Comparison of ENCODE assay signal across 18 mouse cellular contexts in genomic region chr9:40413601-40414000, GRCm38 (mm10).
A peak's percentile ranks its signal among the peaks of the same experiment; 100 is the strongest.
DNase-seq lines count a peak whose midpoint lies in the region; ATAC-seq and TF ChIP-seq lines count a peak whose summit lies in the region.
"Had no signal": no experiment of that assay in that cellular context is flagged by ENCODE, and none has a peak within 500 bp of the region (broad histone marks: within the 10 kb centered on the region; RNA-seq: fewer than 3 reads in every experiment).

No protein-coding gene starts in this region.

- DNase-seq in cerebellum, adult 9-10 months = peak; percentile 30
- no peak for DNase-seq in cerebellum, postnatal 36 days
- no peak for DNase-seq in stomach, postnatal 0 days (ENCODE audit: low spot score)
- DNase-seq in ES-CJ7 (ENCODE audit: low read depth, low spot score) (peak; percentile 36), ZHBTc4 (ENCODE audit: low read depth, low spot score) (peak; percentile 74)
- DNase-seq in left cerebral cortex, adult 8-10 months (ENCODE audit: low spot score in 2 of 2) = no peak
- DNase-seq: adrenal gland, postnatal 25 days had no signal

- TF ChIP-seq EP300 in stomach, postnatal 0 days (optimal IDR thresholded peaks at IDR 0.05) = no peak

- H3K27ac ChIP-seq in stomach, embryonic 16.5 days (ENCODE audit: low read length) = no peak overlapping the region
- H3K27ac ChIP-seq in stomach, postnatal 0 days (replicated peaks) = no peak overlapping the region
- no peak overlapping the region for H3K27ac ChIP-seq in intestine, embryonic 16.5 days (ENCODE audit: low read length)
- H3K27ac ChIP-seq: embryonic facial prominence, embryonic 13.5 days; forebrain, embryonic 12.5 days; forebrain, embryonic 15.5 days; heart, embryonic 15.5 days; intestine, embryonic 15.5 days had no signal

- ATAC-seq in stomach, embryonic 16.5 days (ENCODE audit: insufficient read depth, low FRiP score) = peak; percentile 26; the same call in 1 of the 2 replicates
- no peak for ATAC-seq in stomach, postnatal 0 days (ENCODE audit: low FRiP score, low TSS enrichment)
- ATAC-seq in intestine, embryonic 16.5 days = no peak

- H3K27me3 ChIP-seq in stomach, embryonic 16.5 days (ENCODE audit: control insufficient read depth, insufficient read depth, low read length) = no peaks in the 10 kb centered on the region
- no peaks in the 10 kb centered on the region for H3K27me3 ChIP-seq in stomach, postnatal 0 days (ENCODE audit: control insufficient read depth, insufficient read depth, low read length)
- H3K27me3 ChIP-seq in intestine, embryonic 16.5 days (replicated peaks; ENCODE audit: control insufficient read depth, insufficient read depth, low read length) = no peaks in the 10 kb centered on the region
- H3K27me3 ChIP-seq: embryonic facial prominence, embryonic 13.5 days; forebrain, embryonic 12.5 days; forebrain, embryonic 15.5 days; heart, embryonic 12.5 days; heart, embryonic 15.5 days; hindbrain, embryonic 13.5 days; intestine, embryonic 15.5 days had no signal

- 75% methylated on average over 4 of the region's 4 CpGs for WGBS in stomach, embryonic 16.5 days
- 89% methylated on average over 4 of the region's 4 CpGs for WGBS in stomach, postnatal 0 days
- WGBS in intestine, embryonic 16.5 days = 83% methylated on average over 4 of the region's 4 CpGs

- H3K9ac ChIP-seq in stomach, embryonic 16.5 days (ENCODE audit: low read length) = no peak overlapping the region
- H3K9ac ChIP-seq in stomach, postnatal 0 days (ENCODE audit: low read length) = no peak overlapping the region
- no peak overlapping the region for H3K9ac ChIP-seq in intestine, embryonic 16.5 days (ENCODE audit: low read depth, low read length)
- H3K9ac ChIP-seq: forebrain, embryonic 12.5 days; heart, embryonic 12.5 days; heart, embryonic 15.5 days had no signal

- H3K36me3 ChIP-seq in stomach, embryonic 16.5 days (ENCODE audit: control insufficient read depth, insufficient read depth, low read length) = no peaks in the 10 kb centered on the region
- H3K36me3 ChIP-seq in stomach, postnatal 0 days (ENCODE audit: control insufficient read depth, insufficient read depth, low read length) = no peaks in the 10 kb centered on the region
- no peaks in the 10 kb centered on the region for H3K36me3 ChIP-seq in intestine, embryonic 16.5 days (ENCODE audit: control insufficient read depth, insufficient read depth, low read length)
- H3K36me3 ChIP-seq: embryonic facial prominence, embryonic 10.5 days; embryonic facial prominence, embryonic 13.5 days; forebrain, embryonic 12.5 days; forebrain, embryonic 15.5 days; heart, embryonic 12.5 days; heart, embryonic 15.5 days; hindbrain, embryonic 10.5 days; hindbrain, embryonic 13.5 days; intestine, embryonic 15.5 days had no signal

- H3K4me3 ChIP-seq in stomach, embryonic 16.5 days (replicated peaks; ENCODE audit: low read length) = no peak overlapping the region
- no peak overlapping the region for H3K4me3 ChIP-seq in stomach, postnatal 0 days (ENCODE audit: low read depth, low read length)
- no peak overlapping the region for H3K4me3 ChIP-seq in intestine, embryonic 16.5 days (ENCODE audit: low read length)

- H3K4me1 ChIP-seq in stomach, embryonic 16.5 days (ENCODE audit: control insufficient read depth, insufficient read depth, low read length) = no peaks in the 10 kb centered on the region
- H3K4me1 ChIP-seq in stomach, postnatal 0 days (replicated peaks; ENCODE audit: control insufficient read depth, insufficient read depth) = no peaks in the 10 kb centered on the region
- H3K4me1 ChIP-seq in intestine, embryonic 16.5 days (ENCODE audit: control insufficient read depth, insufficient read depth, low read length) = 0 out of 2 replicates have a peak, but pooled peaks cover 3% of the 10 kb centered on the region
- H3K4me1 ChIP-seq: forebrain, embryonic 12.5 days had no signal

- no peak for TF ChIP-seq CTCF in stomach, postnatal 0 days (IDR thresholded peaks at IDR 0.05; ENCODE audit: low read depth)

- H3K9me3 ChIP-seq in stomach, embryonic 16.5 days (replicated peaks; ENCODE audit: control insufficient read depth, low read length) = no peaks in the 10 kb centered on the region
- no peaks in the 10 kb centered on the region for H3K9me3 ChIP-seq in stomach, postnatal 0 days (ENCODE audit: control insufficient read depth, low read length)
- no peaks in the 10 kb centered on the region for H3K9me3 ChIP-seq in intestine, embryonic 16.5 days (ENCODE audit: control insufficient read depth, low read length)
- H3K9me3 ChIP-seq: embryonic facial prominence, embryonic 10.5 days; embryonic facial prominence, embryonic 13.5 days; forebrain, embryonic 12.5 days; forebrain, embryonic 15.5 days; heart, embryonic 12.5 days; heart, embryonic 15.5 days; hindbrain, embryonic 10.5 days; hindbrain, embryonic 13.5 days; intestine, embryonic 15.5 days had no signal

- H3K4me2 ChIP-seq in stomach, embryonic 16.5 days (ENCODE audit: low read depth, low read length) = no peak overlapping the region
- H3K4me2 ChIP-seq in stomach, postnatal 0 days (replicated peaks; ENCODE audit: low read depth) = no peak overlapping the region
- H3K4me2 ChIP-seq in intestine, embryonic 16.5 days (ENCODE audit: low read depth, low read length) = no peak overlapping the region

Comparison
In these comparisons a context has a peak if more than half of its experiments do, and no peak if none do; other contexts are left out.
1. DNase-seq: peak in cerebellum, adult 9-10 months (single experiment), ES-CJ7 (single experiment) and ZHBTc4 (single experiment); none in cerebellum, postnatal 36 days (0 of 2), stomach, postnatal 0 days (single experiment) and left cerebral cortex, adult 8-10 months (0 of 2).